Mouse (Mus musculus) large intestine, adult 2 months (tissue): Measurements from ENCODE around the gene Vmn1r64. TPM values are rescaled to one million over a fixed set of nuclear protein-coding genes. Genes with fewer than 3 reads are reported as not detected.
"Not testable (repeated sequence)": the region's sequence is repeated elsewhere in the genome, so short reads cannot be mapped to it uniquely, and the experiment has no call there.

Experiments used
- DNase-seq: peaks from one replicate; pipeline ENCODE4 v3.0.0-alpha.2; 2012; ENCODE audit warnings: low read depth, low spot score
- WGBS: fragments of 180-500 bp; shearing (Covaris S2); methylation state at CpG from one replicate; pipeline ENCODE4 v1.1.7; 2018; 5-methylcytosine and 5-hydroxymethylcytosine counted together
- polyA plus RNA-seq: library from polyadenylated mRNA; depleted of rRNA; stranded (reverse); fragments of >200 nt; gene quantifications from 2 replicates; pipeline ENCODE4 v1.2.3, GENCODE M21; 2012; rRNA removed

Gene Vmn1r64
- polyA plus RNA-seq, result not detected in 2 replicates

DNA sequence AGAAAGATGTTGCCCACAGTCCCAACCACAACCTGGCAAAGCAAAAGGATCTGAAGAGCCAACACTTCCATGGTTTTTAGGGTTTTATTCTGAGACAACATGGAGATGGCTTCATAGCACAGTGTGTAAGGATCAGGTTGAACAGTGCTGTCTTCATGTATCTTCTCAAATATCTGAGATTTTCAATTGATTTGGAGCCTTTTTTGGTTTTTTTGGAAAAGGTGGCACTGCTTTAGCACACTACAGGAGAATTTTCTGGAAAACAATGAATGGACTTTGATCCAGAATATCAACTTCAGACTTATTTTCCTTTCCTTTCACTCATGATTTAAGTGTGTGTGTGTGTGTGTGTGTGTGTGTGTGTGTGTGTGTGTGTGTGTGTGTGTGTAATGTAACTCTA, at the start of gene Vmn1r64:
Vmn1r64 (minus strand) TSS at position 101 of the 400 bp plus-strand sequence.
- no peak for DNase-seq

- no peak for DNase-seq
- 81% methylated on average over 4 of the region's 4 CpGs for WGBS
Observed at GRCm38 (mm10) chr7:5899238-5899637, 14.9 kb upstream of the Vmn1r64 start.

GRCm38 (mm10) chr7:5897245-5897644, 12.9 kb upstream of the Vmn1r64 start:
- DNase-seq, result not testable (repeated sequence)
- 69% methylated on average over 2 of the region's 2 CpGs for WGBS

Other genes starting within 250 kb of the Vmn1r64 start
- gene Vmn1r62, start 210.9 kb downstream of the Vmn1r64 start, polyA plus RNA-seq, result not detected in 2 replicates
- not detected in 2 replicates for gene Vmn1r63, start 79.1 kb downstream of the Vmn1r64 start, polyA plus RNA-seq
- not detected in 2 replicates for gene Vmn1r65, start 126.5 kb upstream of the Vmn1r64 start, polyA plus RNA-seq
- not detected in 2 replicates for gene Nlrp4c, start 160.6 kb upstream of the Vmn1r64 start, polyA plus RNA-seq